Mouse (Mus musculus) embryonic fibroblast, embryonic 13.5 days (primary cell): ENCODE results near the gene Serping1. TPM values are rescaled to one million over a fixed set of nuclear protein-coding genes. Genes with fewer than 3 reads are reported as not detected.

Experiments used
- H3K27ac ChIP-seq: 2 replicates; pipeline ENCODE4 v1.5.1; 2012; ENCODE audit warnings: low read length, control low read depth, inconsistent platforms; ENCODE audit not compliant: insufficient read depth
- H3K4me1 ChIP-seq: 2 replicates; pipeline ENCODE4 v1.6.1; 2011; ENCODE audit warnings: low read length; ENCODE audit not compliant: control insufficient read depth, insufficient read depth
- H3K4me3 ChIP-seq: 2 replicates; pipeline ENCODE4 v1.5.1; 2011; ENCODE audit warnings: mild to moderate bottlenecking, control low read depth, low read length; ENCODE audit not compliant: insufficient read depth
- CTCF ChIP-seq: IDR thresholded peaks from 2 replicates; pipeline ENCODE4 v1.5.1; 2011; ENCODE audit warnings: mild to moderate bottlenecking, control low read depth, low read length, moderate library complexity, borderline replicate concordance; ENCODE audit not compliant: insufficient read depth
- POLR2A ChIP-seq: IDR thresholded peaks from 2 replicates; pipeline ENCODE4 v1.6.1; 2011; ENCODE audit warnings: low read depth, mild to moderate bottlenecking, control low read depth, low read length, moderate library complexity
- polyA plus RNA-seq: library from polyadenylated mRNA; stranded (reverse); fragments of >200 nt; gene quantifications from 2 replicates; pipeline ENCODE4 v1.2.4, GENCODE M21; 2011; ENCODE audit warnings: low read depth; ENCODE audit not compliant: missing spikeins, insufficient read length

The Serping1 gene
- polyA plus RNA-seq: 27.3 and 40.2 TPM in 2 replicates

DNA sequence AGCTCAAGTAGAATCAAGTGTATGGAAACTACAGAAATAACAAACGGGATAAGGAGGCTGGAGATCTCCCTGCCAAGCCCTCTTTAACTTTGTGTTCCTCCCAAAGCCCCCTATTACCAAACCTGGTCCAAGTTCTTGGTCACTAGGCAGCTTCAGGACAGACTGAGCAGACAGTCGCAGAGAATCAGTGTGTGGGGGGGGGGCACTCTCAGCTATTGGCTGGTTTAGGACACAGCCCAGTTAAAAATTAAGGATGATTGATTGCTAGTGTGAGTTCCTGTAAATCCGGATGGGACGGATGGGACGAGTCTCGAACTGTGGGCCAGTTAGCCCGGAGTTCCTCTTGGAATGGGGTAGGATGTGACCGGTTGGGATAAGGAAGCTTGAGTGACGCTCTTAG lies at the start of gene Serping1:
Serping1 (minus strand) TSS at position 204 of the 400 bp plus-strand sequence.
- TF ChIP-seq POLR2A: no peak
- no peak for TF ChIP-seq CTCF
- Histone ChIP-seq H3K27ac (no peak within 1 kb of the TSS), H3K4me3 (no peak within 1 kb of the TSS), H3K4me1 (no peaks in the 10 kb centered on the region)

DNA sequence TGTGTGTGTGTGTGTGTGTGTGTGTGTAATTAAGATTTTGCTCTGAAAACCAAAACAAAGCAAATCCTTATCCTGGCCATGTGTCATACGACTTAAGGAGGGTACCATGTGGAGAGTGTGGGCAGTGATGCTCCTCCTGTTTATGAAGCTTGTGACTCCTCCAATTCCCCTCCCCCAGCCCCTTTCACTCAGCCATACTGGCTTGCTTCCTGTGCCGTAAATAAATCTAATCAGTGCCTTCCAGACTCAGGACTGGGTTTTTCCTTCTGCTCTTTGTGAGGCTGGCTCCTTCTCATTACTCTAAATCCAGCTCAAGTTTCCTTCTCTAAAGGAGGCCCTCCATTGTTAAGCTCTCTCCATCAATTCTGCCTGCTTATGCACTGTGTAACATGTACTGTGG lies 48.0 kb upstream of the Serping1 start:
- TF ChIP-seq CTCF: no peak
- no peak for TF ChIP-seq POLR2A
- Histone ChIP-seq H3K4me1 (no peaks in the 10 kb centered on the region; the same call in 1 of the 2 replicates), H3K4me3 (no peak overlapping the region), H3K27ac (no peak overlapping the region)

DNA sequence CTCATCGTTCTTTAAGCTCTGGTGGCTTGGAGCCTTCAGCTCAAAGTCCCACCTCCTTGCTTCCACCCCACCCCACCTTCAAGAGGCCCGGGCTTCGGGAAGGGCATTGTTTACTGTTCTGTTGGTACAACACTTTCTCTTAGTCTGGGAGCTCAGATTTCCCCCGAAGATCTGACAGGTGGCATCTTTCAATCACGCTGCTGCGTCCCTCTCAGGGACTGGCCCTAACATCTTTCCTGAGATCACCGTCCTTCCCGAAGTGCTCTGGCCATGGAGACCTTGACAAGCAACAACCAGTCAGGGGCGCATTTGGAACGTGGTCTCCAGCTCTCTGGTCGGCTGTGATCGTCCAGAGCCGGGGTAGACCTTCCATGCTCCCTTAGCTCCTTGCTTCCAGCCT lies 47.3 kb upstream of the Serping1 start, which contains the start of gene Smtnl1:
Smtnl1 (minus strand) TSS at position 101 of the 400 bp plus-strand sequence.
- Histone ChIP-seq H3K4me1 (no peaks in the 10 kb centered on the region; the same call in 1 of the 2 replicates), H3K27ac (no peak within 1 kb of the TSS), H3K4me3 (no peak within 1 kb of the TSS)
- no peak for TF ChIP-seq CTCF
- TF ChIP-seq POLR2A: no peak

DNA sequence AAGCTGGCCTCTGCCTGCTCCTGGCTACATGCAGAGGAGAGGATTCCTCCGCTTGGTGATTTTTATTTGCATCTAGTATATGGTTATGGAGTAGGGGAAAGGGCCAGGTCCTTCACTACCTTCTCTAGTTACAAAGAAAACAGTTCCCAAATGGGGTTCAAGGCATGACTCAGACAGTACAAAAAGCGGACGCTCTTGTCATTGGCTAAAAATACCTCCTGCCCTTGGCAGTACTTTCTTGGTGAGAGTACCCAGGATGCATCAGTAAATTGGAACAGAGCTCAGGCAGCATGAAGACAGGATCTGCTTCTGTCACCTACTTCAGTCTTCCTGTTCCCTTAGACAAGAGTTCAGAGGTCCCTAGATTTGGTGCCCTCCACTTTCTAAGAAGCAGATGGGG lies 44.6 kb upstream of the Serping1 start:
- H3K4me3 ChIP-seq: no peak overlapping the region
- H3K4me1 ChIP-seq: no peaks in the 10 kb centered on the region; the same call in 1 of the 2 replicates
- H3K27ac ChIP-seq: no peak overlapping the region
- TF ChIP-seq CTCF: no peak
- TF ChIP-seq POLR2A: no peak

DNA sequence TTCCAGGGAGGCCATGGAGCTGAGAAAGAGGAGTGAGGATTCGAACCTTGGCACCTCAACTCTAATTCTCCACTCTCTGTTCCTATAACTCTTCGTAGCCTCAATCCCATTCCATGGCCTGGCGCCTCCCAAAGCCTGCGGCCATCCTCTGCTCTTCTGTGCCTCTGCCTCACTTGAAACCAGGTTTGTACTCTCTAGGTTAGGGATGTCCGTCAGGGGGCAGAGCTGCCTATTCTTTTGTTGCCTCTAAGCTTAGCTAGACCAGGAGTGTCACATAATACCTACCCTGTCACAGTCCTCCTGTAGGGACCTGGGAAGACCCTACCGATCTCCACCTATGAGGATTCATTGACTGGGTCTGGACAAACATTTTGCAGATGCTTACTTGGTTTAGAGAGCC lies 37.4 kb upstream of the Serping1 start:
- Histone ChIP-seq H3K4me3 (no peak overlapping the region), H3K27ac (no peak overlapping the region)
- TF ChIP-seq POLR2A: no peak
- TF ChIP-seq CTCF: no peak

DNA sequence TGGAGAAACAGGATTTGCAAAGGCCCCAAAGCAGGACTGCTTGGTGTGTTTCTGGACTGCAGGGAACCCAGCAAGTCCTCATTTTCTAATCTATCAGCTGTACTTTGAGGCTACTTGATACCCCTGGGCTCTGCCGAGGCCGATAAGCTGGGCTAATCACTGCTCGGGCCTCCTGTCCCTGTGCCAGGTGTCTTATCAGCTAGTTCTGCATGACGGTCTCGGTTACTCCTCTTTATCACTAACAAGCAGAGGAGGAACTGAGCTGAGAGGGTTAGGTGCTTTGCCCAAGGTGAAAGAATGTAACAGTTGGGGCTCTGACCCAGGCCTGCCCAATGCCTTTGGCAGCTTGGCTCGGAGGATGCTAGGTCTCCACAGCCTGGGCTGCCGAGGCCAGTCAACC lies 36.6 kb upstream of the Serping1 start:
- H3K4me1 ChIP-seq: no peaks in the 10 kb centered on the region
- H3K4me3 ChIP-seq: no peak overlapping the region
- no peak overlapping the region for H3K27ac ChIP-seq
- no peak for TF ChIP-seq POLR2A
- no peak for TF ChIP-seq CTCF

More for the DNA sequence above, 37.4 kb upstream of the Serping1 start:
- no peaks in the 10 kb centered on the region for H3K4me1 ChIP-seq

DNA sequence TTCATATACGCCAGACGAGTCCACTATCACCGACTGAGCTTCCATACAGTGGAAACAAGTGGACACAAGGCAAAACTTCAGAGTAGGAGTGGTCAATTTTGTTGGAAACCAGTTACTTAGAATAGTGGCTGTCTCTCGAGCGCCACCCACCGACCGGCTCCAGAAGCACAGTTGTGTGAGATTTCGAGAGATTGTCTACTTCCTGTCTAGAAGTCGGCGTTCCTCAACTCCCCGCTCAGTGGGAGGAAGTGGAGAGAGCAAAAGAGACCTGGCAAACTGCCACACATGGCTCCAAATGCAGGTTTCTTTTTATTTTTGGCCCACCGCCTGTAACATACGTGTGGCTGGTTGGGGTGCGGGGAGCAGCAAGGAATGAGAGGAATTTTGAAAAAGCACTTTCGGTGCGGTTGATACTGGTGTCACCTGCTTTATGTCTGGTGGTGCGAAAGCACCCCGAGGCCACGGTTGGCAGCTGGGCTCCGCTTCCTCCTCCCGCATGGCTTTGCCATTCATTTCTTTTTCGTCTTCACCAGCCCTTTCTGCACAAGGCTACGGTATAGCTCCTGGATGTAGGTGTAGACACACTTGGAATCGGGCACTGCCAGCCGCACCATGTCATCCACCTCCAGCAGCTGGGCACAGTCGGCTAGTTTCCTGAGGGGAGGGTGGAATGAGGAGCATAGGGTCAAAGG lies 35.8 kb upstream of the Serping1 start:
- Histone ChIP-seq H3K4me3 (no peak overlapping the region), H3K4me1 (no peaks in the 10 kb centered on the region), H3K27ac (no peak overlapping the region)
- TF ChIP-seq POLR2A: no peak
- TF ChIP-seq CTCF: no peak

DNA sequence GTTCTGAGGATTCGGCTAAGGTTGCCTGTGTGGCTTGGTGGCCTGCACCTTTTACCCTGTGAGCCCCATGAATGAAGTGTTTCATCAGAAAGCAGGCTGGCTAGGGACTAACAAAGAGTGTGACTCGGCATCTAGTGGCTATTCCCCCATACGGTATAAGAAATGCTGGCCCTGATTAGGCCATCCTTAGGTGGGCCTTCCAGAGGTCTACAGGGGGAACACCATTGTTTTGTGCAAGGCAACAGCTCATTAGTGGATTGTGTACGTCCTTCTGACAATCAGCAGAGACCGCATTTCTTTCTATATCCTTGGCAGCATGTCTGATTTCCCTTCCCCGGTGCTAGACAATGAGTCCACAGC lies 35.3 kb upstream of the Serping1 start:
- Histone ChIP-seq H3K4me1 (no peaks in the 10 kb centered on the region), H3K4me3 (no peak overlapping the region), H3K27ac (no peak overlapping the region)
- TF ChIP-seq POLR2A: no peak

DNA sequence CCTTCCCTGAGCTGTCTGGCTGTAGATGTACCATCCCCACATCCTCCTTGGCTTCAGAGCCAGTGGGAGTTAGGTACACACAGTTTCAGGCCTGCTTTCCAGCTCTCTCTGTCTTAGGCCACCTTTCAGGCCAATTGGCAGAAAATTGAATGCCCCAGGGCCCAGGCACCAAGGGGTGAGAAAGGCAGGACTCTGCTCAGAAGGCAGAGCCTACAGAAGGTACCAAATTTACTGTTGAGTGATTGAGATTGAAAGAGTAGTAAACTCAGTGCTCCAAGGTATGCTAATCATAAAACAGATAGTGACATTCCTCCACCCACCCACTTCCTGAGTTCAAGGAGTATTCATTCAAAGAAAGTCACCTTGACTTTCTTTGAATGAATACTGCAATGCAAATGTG lies 34.1 kb upstream of the Serping1 start:
- TF ChIP-seq POLR2A (no peak), CTCF (no peak)
- no peak overlapping the region for H3K4me3 ChIP-seq
- H3K4me1 ChIP-seq: no peaks in the 10 kb centered on the region

DNA sequence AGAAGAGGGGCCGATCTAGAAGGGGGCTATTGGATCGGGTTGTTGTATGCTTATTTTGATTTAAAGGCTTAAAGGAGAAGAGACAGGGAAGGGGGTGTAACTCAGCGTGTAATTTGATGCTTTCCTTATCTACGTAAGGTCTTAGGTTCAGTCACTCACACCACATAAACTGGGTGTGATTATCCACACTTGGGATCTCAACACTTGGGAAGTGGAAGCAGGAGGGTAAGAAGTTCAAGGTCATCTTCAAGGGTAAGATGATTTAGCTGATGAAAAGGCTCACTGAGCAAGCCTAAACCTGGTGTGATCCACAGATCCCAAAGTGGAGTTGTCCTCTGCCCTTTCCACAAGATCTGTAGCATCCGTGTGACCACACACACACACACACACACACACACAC lies 31.3 kb upstream of the Serping1 start:
- Histone ChIP-seq H3K4me3 (no peak overlapping the region), H3K27ac (no peak overlapping the region), H3K4me1 (no peaks in the 10 kb centered on the region)
- no peak for TF ChIP-seq POLR2A
- no peak for TF ChIP-seq CTCF

More for the DNA sequence above, 34.1 kb upstream of the Serping1 start:
- no peak overlapping the region for H3K27ac ChIP-seq
